Mouse (Mus musculus) adrenal gland, adult 10 weeks (tissue): Measurements from ENCODE around the gene Raver2. TPM values are rescaled to one million over a fixed set of nuclear protein-coding genes. Genes with fewer than 3 reads are reported as not detected.

Source experiments
- polyA plus RNA-seq: library from polyadenylated mRNA; stranded (reverse); fragments of 350-450 nt; fragmentation: Illumina TruSeq; extraction: RNeasy Lipid Tissue Mini Kit (QIAGEN cat#74804); gene quantifications from one replicate; pipeline ENCODE4 v1.2.3, GENCODE M21; 2014; ENCODE audit warnings: low read depth, low replicate concordance

The Raver2 gene
- polyA plus RNA-seq: 5.5 TPM

DNA sequence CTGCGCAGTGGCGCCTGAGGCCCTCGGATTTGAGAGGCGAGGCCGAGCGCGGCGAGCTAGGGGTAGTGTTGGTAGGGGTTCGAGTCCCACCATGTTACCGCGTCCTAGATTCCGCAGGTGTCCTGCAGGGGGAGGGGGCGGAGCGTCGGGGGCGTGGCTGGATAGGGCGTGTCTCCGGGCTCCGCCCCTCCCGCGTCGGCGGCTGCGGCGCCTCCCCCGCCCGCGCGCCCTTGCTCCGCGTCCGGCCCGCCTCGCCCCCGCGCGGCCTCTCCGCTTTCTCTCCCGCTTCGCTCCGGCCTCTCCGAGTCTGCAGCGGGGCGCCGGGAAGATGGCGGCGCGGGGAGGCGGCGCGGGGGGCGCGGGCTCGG lies at the start of gene Raver2:
Raver2 (plus strand) TSS at position 198 of the 368 bp plus-strand sequence.

DNA sequence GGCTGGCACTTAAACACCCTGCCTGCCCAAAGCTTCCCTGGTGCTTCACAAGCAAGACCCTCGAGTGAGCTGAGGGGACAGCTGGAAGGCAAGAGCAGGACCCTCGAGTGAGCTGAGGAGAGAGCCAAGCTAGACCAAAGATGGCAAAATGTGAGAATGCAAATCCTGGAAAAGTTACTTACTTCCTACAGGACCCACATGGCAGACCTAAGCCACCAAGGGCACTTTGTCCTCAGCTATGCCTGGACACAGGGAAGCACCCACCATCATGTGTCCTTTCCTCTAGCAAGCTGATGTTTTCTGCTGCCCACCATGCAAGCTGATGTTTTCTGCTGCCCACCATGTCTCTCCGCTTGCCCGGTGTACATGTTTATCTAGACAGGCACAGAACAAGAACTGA lies 48.2 kb upstream of the Raver2 start, which contains the start of gene Gm10577:
Gm10577 (minus strand) TSS at position 101 of the 400 bp plus-strand sequence.

Other genes with a start within 250 kb of the Raver2 start
- not detected for gene Gm10577, start 48.3 kb upstream of the Raver2 start, polyA plus RNA-seq
- 199 TPM for gene Jak1, start 196.3 kb downstream of the Raver2 start, polyA plus RNA-seq